Mouse (Mus musculus) gastrocnemius, adult 18-20 months (tissue): ENCODE measurements around the gene Lcp2. TPM values are rescaled to one million over a fixed set of nuclear protein-coding genes. Genes with fewer than 3 reads are reported as not detected.
A peak's percentile ranks its signal among the peaks of the same experiment; 100 is the strongest.

Source experiments
- DNase-seq: peaks from one replicate; pipeline ENCODE4 v3.0.0; 2021; ENCODE audit warnings: low spot score
- total RNA-seq, 2 experiments: library from RNA; stranded (reverse); gene quantifications; 2 replicates each; pipeline ENCODE4 v1.2.3; 2021

Gene Lcp2
- total RNA-seq, 2 experiments from 2014 or later = 0.43 to 0.64 TPM

DNA sequence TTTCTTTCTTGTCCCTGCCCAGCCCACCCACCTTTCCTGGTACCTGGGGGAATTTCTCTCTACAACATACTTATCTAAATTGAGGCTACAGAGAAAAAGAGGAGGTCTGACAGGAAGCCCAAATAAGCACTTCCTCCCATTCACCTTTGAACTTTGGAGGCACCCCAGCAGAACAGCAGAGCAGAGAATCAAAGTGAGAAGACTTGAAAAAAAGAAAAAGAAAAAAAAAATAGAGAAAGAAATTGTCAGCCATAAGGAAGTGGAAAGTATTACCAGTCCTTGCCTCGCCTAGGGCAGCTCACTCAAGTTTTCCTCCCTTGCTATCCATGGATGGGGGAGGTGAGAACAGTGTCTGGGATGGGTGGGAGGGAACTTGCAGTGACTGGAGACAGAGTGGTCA lies 3.9 kb upstream of the Lcp2 start:
- DNase-seq = no peak

DNA sequence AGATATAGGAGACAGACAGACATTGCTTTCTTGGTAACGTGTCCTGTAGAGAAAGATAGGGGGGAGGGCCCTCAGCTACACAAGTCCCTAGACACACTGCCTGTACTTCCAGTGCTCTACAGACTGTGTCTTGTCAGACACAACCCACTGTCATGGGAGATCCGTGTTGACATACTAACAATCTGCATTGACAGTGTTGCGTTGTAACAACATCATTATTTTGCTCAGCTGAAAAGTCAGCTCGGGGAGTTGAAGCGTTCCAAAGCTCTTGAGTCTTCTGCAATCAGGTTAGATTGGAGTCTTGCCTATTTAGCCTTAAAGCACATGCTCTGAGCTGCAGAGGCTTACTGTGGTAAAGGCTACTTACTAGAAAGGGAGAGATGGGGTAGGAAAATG lies 820 bp downstream of the Lcp2 start:
- DNase-seq = no peak

DNA sequence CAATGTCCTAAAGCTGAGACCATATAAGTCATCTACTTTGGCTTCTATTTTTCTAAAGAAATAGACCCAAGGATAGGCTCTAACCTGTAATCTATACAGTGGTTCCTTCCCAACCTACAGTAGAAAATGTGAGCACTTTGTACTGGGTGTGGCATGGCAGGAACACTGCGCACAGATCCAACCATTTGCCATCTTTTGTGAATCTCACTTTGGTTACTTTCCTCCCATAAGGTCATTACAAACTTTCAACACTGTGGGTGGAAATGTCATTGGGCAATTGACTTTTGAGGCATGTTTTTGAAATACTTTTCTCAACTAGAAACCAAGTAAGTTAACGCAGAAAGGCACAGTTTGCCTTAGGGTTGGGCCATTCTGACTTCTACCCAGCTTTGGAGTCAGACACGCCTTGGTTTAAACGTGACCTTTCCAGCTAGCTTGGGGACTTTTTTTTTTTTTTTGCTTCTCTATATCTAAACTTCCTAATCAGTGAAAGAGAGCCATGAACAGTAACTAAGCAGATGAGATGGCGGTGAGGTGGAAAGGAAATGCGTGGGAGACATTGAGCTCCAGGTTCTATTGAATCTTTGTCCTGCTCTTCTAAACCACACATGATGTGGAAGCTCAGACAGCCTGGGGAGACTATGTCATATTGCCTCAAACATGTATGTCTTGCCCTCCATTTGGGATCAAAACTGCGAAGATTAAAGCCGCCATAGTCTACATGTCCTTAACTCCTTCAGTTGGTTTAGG lies 1.8 kb downstream of the Lcp2 start:
- no peak for DNase-seq

DNA sequence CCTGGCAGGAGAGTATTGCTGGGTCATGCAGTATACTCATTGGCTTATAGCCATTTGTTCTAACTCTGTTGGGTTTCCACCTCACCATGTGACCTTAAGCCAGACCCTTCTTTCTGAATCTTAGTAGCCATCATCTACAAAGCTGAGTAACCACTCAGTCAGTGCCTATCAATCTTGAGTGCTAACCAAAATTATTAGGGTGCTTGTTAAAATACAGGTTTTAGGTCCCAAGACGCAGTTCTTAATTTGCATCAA lies 2.3 kb downstream of the Lcp2 start:
- DNase-seq = no peak

DNA sequence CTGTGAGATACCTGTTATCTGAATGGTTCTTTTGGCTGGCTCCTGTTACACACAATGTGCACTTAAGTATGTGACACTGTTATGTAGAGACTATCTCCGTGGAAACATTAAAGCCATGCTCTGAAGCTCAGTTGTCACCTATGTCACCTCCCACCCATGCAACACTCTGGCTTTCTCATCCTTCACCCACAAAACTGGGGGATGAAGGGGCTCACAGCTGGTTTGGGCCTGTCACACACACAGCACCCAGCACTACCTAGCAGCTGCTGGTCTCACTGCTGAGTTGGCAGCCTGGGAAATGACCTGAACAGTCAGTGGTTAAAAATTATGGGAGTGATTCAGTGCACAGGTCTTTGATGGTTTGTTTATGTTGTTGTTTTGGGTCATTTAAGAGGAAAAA lies 3.3 kb downstream of the Lcp2 start:
- no peak for DNase-seq

DNA sequence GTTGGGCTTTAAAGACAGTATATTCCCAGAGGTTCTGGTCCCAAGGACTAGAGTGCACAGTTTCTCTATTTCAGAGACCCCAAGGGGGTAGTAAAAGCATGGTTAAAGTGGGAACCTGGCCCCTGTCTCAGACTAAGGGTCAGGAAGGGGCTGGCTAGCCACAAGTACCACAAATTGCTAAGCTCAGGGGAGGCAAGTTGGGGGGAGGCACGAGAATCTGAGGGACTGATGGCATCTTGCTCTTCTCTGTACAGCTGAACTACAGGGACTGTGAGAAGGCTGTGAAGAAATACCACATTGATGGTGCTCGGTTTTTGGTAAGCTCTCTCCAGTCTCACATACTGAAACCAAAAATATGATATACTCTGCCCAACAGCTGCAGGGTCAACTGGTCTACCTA lies 3.9 kb downstream of the Lcp2 start:
- DNase-seq = no peak

DNA sequence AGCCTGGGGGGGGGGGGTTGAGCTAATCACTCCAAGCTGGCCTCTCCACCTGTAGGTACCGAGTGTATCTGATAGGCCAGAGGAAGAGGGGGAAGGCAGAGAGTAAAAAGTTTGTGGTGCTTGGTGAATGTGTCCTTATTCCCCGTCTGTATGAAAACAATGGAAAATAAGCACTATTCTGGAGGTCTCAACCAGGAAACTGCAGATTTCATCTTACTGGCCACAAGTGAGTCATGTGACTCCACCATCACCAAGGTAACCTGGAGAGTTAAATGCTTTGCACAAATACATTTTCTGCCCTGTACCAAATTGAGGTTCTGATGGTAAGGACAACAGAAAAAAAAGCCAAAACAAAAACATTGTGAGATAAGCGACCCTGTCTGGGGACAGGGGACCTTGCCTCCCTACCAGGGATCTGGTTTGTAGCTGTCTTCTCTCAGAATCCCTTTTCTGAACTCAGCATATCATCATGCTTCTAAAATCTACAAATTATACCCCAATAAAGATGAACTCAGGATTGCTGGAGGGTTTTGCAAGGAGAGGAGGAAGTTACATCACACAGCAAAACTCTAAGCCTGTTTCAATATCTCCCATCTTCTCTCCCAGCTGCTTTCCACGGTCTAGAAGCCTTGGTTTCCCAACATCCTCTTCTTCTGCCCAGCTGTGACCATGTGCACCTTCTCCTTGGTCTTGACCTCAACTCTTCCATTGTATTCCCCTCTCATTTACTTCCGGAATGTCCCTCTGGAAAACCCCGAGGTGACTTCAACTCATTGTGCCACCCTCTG lies 6.5 kb downstream of the Lcp2 start:
- DNase-seq = no peak

DNA sequence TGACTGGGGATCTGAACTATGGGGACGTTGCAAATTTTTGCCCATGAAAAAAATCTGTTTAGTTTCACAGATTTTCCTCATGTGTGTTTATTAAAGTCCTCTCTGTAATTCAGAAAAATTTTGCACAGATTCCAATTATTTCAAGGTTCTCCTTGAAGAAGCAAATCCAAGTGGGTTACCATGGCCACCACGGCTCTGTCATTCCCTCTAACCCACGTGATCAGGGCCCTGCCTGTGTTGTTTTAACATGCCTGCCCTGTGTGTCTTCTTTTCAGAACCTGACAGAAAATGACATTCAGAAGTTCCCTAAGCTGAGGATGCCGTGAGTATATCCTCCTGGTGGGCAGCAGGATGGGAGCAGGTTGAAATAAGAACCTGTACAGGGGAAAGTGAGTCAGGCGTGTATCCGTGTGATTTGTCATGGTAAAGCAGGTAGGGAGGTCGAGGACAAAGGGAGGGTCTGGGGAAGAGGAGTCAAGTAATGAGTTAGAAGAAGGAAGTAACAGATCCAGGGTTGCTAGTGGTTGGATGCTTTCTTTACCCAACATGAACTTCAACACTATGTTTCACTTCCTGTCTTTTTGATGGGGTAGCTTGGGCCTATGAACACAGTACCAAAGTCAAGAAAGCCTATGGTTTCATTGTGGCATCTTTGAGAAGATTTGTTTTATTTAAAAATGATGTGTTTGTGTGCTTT lies 7.5 kb downstream of the Lcp2 start:
- no peak for DNase-seq

DNA sequence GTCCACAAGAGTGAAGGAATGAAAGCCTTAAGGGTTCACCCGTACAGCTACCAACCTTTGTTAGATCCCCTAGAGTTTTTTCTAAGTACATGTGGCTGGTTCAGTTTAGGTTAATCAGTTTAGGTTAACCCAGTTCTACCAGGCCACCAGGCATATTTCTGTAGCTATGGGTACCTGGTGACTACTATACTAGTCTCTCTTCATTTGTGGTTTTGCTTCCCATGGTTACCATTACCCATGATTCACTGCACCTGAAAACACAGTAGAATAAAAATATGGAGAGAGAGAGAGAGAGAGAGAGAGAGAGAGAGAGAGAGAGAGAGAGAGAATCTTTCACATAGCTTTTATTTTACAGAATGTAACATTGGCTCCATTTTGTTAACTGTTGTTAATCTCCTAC lies 10.0 kb downstream of the Lcp2 start:
- no peak for DNase-seq

DNA sequence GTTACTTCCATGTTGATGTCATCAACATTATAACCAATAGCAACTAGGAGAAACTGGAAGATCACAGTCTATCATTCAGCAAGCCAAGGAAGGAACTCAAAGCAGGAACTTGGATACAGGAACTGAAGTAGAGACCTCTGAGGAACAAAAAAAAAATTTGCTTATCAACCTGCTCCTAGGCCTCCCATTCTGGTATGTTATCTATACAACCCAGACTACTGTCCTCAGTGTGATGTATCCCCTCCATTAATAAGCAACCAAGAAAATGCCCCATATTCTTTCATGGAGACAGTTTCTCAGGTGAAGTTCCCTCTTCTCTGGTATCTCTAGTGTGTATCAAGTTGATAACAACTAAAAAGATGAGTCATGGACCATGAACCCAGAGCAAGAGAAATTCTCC lies 11.6 kb downstream of the Lcp2 start:
- DNase-seq = no peak

DNA sequence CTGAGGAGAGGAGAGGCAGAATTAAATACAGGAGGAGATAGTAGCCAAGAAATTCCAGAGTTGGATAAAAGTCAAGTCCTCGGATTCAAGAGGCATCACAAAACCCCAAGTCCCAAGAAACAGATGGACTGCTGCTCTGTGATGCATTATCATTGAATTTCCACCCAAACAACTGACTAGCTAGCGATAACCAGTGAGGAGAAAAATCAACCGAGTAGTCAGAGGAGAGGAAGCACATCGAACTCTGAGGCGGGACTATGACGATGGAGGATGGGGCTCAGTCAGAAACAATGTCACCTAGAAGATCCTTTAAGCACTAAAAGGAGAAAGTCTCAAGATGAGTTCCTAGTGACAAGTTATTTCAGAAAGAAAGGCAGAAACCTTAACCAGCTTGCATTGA lies 12.2 kb downstream of the Lcp2 start:
- DNase-seq = no peak

DNA sequence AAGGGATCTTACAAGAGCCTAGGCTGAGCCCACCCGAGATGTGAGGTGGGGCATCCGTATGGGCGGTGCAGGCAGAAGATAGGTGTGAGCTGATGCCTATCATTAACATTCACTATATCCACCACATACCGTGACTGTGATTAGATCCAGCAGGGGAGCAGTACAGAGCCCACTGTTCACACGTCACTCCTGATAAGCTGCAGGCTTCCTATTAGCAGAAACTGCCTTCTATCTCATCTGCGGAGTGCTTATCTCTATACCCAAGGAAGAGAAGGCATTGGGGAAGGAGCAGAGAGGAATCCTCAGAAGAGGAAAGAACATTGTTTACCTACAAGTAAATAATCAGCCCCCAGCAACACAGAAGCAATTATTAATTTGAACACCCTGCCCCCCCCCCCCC lies 15.0 kb downstream of the Lcp2 start:
- no peak for DNase-seq

DNA sequence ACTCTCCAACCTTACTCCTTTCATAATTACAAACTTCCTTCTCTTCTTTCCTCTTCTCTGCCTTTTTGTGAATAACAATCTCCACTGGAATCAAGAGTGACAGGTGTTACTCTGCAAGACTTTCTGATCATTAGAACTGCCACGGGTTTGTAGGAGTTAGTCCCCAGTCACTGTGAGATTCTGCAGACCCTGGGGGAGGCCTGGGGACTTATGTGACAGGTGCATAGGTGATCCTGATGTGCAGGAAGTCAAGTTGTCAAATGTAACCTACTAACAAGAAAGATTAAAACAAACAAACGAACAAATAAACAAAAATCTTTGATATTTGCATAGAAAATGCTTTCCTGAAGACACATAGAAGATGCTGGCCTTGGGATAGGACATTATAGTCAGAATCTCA lies 16.5 kb downstream of the Lcp2 start:
- DNase-seq = no peak

DNA sequence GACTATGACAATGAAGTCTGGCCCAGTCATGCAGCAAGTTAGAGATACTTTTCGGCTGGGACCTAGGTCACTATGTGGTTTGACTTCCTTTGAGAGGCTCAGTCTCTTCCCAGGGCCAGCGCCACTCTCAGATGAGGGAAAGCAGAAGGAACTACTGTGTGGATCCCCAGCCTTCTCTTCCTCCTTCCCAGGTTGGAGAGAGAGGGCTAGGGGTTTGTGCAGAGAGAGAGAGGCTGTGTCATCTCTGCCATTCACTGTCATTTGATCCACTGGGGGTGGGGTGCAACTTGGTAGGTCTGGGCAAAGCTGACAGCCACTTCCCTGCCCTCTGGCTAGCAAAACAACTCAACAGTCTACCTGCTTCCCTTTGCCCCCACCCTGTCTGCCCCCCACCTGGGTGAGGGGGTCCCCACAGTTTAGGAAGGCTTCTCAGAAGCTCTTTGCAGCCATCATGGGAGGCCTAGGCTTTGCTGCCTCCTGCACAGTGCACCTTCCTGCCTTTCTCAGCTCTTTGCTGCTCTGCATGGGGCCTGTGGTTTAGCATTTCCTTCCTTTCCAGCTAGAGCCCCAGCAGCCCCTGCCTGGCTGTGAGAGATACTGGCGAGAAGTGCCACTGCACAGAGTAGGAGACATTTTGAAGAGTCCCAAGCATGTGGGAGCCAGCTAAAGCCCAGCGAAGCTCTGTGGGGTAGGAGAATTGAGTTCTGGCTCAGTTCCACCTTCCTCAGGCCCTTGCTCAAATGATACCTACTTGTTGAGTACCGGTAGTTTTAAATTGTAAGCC lies 17.2 kb downstream of the Lcp2 start:
- no peak for DNase-seq

DNA sequence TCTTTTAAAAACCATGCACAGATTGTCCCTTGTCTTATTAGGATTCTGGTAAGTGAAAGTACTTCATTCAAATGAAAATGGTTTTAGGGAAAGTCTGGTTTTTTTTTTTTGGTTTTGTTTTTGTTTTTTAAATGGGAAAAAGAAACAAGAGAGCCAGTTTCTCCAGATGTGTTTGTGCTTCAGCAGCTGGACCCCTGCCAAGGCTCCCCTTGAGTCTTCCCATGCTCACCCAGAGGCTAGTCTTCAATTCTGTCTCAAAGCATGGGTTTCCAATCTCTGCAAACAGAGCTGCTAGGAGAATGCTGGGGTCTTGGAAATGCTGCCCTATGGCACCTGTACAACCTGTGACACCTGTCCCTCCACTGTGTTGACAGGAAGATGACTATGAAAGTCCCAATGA lies 23.9 kb downstream of the Lcp2 start:
- DNase-seq = no peak

DNA sequence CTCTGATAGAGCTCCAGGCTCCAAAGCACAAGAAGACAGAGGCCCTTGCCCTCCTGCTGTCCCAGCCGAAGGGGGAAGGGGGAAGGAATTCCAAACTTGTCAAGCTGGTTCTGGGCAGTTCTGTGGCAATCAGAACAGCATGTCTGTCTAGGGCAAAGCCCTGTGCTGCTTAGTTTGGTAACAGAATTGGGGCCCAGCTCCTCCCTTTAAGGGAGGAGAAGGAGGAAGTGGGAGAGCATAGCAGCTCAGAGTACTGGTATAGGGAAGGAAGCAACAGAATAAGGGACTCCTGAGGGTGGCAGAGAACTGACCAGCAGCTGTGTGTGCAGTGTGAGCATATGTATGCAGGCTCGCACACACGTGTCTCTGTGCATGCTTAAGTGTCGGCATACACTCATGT lies 25.6 kb downstream of the Lcp2 start:
- no peak for DNase-seq

DNA sequence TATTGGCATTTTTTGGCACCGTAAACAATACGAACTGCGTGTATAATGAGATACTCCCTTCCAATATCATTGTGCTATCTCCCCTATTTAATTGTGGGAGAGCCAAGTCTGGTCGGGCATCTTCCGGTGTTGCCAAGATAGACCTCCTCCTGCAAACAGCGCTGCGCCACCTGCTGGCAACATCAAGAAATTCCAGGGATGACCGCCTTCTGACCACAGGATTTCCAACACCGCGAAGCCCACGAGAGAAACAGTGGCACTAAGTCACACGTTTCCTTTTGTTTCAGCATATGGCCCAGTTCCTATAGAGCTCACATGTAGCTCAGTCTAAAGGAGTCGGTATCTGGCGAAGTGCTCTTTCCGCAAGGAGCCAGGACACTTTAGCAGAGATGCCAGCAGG lies 27.1 kb downstream of the Lcp2 start:
- DNase-seq = peak; percentile 58

DNA sequence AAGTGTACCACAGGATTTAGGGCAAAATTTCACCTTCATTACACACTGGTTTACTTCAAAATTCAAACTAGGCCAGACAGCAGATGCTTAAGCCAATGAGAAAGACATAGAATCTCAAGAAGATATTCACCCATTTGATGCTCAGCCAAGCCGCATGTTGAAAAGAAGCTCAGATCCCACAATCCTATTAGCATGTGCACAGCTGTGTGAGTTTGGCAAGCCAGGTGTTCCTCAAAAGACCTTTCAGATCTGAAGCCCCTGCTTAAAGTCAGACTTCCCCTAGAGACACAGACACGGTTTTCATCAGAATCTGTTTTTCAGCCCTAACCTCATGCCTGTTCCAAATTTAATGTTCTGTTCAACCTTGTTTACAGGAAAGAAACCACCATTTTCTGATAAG lies 31.1 kb downstream of the Lcp2 start:
- no peak for DNase-seq

DNA sequence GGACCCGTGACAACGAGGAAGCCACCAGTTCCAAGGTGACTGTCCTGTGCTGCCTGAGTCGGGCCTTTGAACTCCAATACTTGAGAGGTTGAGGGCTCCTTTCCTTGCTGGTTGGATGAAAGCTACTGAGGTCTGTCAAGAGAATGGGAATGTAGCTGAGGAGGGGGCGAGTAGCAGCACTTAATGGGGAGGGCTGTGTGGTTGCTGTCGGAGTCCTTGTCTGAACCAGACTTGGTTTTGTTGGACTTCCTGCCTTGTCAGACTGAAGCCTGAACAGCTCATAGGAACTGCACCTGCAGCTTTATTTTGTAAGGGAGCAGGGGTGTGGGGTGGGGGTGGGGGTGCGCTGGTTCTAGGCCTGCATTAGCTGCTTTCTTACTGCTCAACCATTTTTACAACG lies 31.9 kb downstream of the Lcp2 start:
- no peak for DNase-seq

DNA sequence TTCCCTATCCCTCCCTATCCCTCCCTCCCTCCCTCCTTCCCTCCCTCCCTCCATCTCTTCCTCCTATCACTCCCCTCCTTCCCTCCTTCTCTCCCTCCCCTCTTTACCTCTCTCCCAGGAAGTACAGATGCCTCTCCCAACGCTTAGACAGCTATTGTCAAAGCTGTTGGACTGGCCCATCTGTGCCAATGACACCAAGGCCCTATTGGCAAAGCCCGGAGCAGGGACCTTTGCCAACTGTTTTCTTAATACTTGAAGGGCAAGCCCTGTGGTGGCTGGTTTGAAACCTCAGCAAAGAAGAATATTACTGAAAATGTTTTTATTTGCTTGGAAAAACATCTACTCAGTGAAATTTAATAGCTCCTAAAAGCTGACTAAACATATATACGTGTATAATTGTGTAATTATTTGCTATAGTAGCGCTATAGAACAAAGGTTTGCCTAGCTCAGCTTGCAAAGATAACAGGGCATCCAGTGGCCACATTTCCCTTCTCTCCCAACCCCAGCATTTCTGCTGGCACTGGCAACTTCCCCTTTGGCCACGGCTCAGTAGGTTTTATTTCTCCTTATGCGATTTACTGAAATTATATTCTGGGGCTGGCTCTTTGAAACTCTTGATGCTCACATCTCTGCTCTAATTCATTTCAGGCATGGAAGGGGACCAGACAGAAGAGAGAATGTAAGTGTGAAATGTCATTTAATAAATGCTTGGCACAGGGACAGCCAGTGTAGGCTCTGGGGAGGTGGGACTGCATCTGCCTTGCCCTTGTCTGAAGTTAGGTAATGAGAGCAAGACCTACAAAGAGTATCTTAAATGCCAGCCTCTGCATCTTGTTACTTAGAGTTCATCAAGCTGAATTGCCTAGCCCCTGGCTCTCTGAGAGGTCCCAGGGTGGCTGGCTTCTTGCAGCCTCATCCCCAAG lies 33.1 kb downstream of the Lcp2 start:
- no peak for DNase-seq

DNA sequence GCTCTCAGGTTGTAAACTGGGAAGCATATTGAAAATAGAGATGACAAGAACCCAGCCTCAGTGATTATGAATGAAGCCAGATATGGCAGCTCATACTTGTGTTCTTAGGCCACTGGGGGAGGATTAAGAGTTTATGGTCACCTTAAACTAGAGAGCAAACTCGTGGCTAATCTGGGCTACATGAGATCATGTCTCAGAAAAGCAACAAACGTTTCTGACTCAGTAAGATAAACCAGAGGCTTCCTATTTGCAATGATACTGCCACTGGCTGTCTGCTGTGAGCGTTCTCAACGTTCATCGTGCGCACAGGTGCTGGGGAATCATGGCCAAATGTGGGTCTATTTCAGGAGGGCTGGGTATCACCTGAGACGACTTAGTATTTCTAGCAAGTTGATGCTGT lies 37.1 kb downstream of the Lcp2 start:
- DNase-seq = no peak
